Mouse (Mus musculus) liver, embryonic 11.5 days (tissue): Measurements from ENCODE around the gene Rph3al. TPM values are rescaled to one million over a fixed set of nuclear protein-coding genes. Genes with fewer than 3 reads are reported as not detected.

Source experiments
- ATAC-seq: fragments of 200-750 bp; cut with Nextera tagmentation; replicated peaks from 2 replicates; pipeline ENCODE4 v1.8.0; 2017; ENCODE audit warnings: moderate number of reproducible peaks, mild to moderate bottlenecking, moderate TSS enrichment, moderate library complexity; ENCODE audit not compliant: low FRiP score
- DNase-seq: peaks from one replicate; pipeline ENCODE4 v3.0.0-alpha.2; 2017; ENCODE audit warnings: low spot score
- H3K27ac ChIP-seq: fragments of 300-500 bp; sonication (generic); 2 replicates; pipeline ENCODE4 v1.5.1; 2014; ENCODE audit warnings: mild to moderate bottlenecking, low read depth, low read length, control low read depth
- H3K27me3 ChIP-seq: fragments of 300-500 bp; sonication (generic); replicated peaks from 2 replicates; pipeline ENCODE4 v1.6.1; 2014; ENCODE audit warnings: low read length, mixed read lengths; ENCODE audit not compliant: control insufficient read depth, insufficient read depth
- H3K36me3 ChIP-seq: fragments of 300-500 bp; sonication (generic); 2 replicates; pipeline ENCODE4 v1.6.1; 2014; ENCODE audit warnings: mild to moderate bottlenecking, low read length, moderate library complexity, mixed read lengths; ENCODE audit not compliant: control insufficient read depth, insufficient read depth
- H3K4me1 ChIP-seq: fragments of 300-500 bp; sonication (generic); replicated peaks from 2 replicates; pipeline ENCODE4 v1.6.1; 2014; ENCODE audit warnings: low read length, mixed read lengths; ENCODE audit not compliant: control insufficient read depth, insufficient read depth
- H3K4me2 ChIP-seq: fragments of 300-500 bp; sonication (generic); 2 replicates; pipeline ENCODE4 v1.6.1; 2014; ENCODE audit warnings: mild to moderate bottlenecking, control low read depth, moderate library complexity
- H3K4me3 ChIP-seq: fragments of 300-500 bp; sonication (generic); 2 replicates; pipeline ENCODE4 v1.5.1; 2014; ENCODE audit warnings: low read depth, low read length, control low read depth
- H3K9ac ChIP-seq: fragments of 300-500 bp; sonication (generic); 2 replicates; pipeline ENCODE4 v1.6.1; 2014; ENCODE audit warnings: low read depth, low read length, control low read depth
- H3K9me3 ChIP-seq: fragments of 300-500 bp; sonication (generic); 2 replicates; pipeline ENCODE4 v1.6.1; 2016; ENCODE audit warnings: low read length, inconsistent platforms, mixed read lengths; ENCODE audit not compliant: control insufficient read depth
- WGBS: fragments of 180-500 bp; shearing (Covaris S2); extraction: QIAGEN DNeasy Blood & Tissue Kit; methylation state at CpG from one replicate; pipeline ENCODE4 v1.1.7; 2014; 5-methylcytosine and 5-hydroxymethylcytosine counted together
- polyA plus RNA-seq: library from polyadenylated mRNA; unstranded; fragments of >200 nt; fragmentation: Nextera tagmentation; extraction: Ambion mirVana; gene quantifications from 2 replicates; pipeline ENCODE4 v1.2.1, GENCODE M21; 2014

The Rph3al gene
- polyA plus RNA-seq, 1 experiment from 2014 or later: 1.5 TPM

DNA sequence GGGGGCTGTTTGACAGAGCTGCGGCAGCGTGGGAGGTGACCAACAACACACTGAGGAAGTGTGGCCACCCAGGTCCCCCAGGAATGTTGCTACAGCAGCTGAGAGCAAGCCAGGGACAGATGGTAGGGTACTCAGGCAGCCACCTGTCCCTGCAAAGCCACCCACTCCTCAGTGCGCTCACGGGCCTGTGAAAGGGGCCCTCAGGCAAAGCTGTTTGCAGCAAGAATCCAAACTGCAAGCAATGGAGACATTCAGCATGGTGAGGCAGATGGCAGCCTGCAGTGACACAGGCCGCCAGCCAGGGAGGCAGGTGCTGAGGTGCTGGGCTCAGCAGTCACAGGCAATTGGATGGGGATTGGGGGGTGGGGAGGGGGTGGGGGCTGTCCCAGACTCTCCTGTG lies 68.3 kb downstream of the Rph3al start:
- H3K36me3 ChIP-seq: no peaks in the 10 kb centered on the region
- H3K4me2 ChIP-seq: no peak overlapping the region
- no peak for DNase-seq
- H3K27me3 ChIP-seq: 0 out of 2 replicates have a peak, but pooled peaks cover 7% of the 10 kb centered on the region
- ATAC-seq: no peak
- H3K4me1 ChIP-seq: no peaks in the 10 kb centered on the region
- H3K27ac ChIP-seq: no peak overlapping the region
- H3K9me3 ChIP-seq: no peaks in the 10 kb centered on the region
- WGBS: 68% methylated on average over 5 of the region's 5 CpGs
- no peak overlapping the region for H3K4me3 ChIP-seq
- H3K9ac ChIP-seq: no peak overlapping the region

DNA sequence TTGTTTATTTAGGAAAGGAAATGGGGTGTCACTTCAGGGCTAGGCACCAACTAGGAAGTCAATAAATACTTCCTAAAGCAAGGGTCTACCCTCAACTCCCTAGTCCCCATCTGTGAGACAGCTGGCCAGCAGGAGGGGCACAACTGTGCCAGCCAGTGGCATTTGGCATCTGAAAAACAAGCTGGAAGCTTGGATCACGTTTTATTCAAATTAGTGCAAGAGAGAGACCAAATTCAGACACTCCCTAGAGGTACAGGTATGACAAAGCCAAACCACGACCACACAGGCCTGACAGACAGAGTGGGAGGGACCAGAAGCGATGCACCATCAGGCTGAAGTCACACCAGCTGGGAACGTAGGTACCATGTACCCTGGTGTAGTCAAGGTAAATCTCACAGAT lies 71.4 kb downstream of the Rph3al start:
- ATAC-seq (no peak), DNase-seq (no peak)
- Histone ChIP-seq H3K4me1 (no peaks in the 10 kb centered on the region), H3K9me3 (no peaks in the 10 kb centered on the region), H3K9ac (no peak overlapping the region), H3K4me2 (no peak overlapping the region), H3K36me3 (no peaks in the 10 kb centered on the region), H3K27me3 (0 out of 2 replicates have a peak, but pooled peaks cover 7% of the 10 kb centered on the region), H3K27ac (no peak overlapping the region), H3K4me3 (no peak overlapping the region)
- WGBS: 54% methylated on average over 4 of the region's 4 CpGs

- Histone ChIP-seq H3K36me3 (no peaks in the 10 kb centered on the region), H3K4me1 (no peaks in the 10 kb centered on the region), H3K9me3 (no peaks in the 10 kb centered on the region), H3K27me3 (0 out of 2 replicates have a peak, but pooled peaks cover 7% of the 10 kb centered on the region), H3K27ac (no peak overlapping the region), H3K9ac (no peak overlapping the region), H3K4me3 (no peak overlapping the region), H3K4me2 (no peak overlapping the region)
- no peak for DNase-seq
- no peak for ATAC-seq
- 56% methylated on average over 9 of the region's 9 CpGs for WGBS
These were observed 72.4 kb downstream of the Rph3al start for GRCm38 (mm10) chr11:75865859-75866258.

DNA sequence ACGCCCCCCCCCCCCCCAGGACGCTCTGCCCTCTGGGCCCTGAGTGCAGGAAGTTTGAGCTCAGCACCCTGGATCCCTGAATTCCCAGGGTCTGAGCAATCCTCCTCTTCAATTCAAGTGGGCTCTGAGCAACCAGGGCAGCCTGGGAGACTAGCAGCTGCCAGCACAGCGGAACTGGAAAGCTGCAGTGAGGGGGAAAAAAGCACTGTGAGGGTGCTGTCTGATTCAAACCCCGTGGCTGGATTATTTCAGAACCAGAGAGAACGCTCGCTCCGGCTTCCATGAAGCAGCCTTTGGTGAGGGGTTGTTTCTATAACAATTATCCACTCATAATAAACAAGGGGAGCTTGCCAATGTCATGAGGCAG lies 73.0 kb downstream of the Rph3al start:
- DNase-seq (no peak), ATAC-seq (no peak)
- H3K27ac ChIP-seq: no peak overlapping the region
- H3K36me3 ChIP-seq: no peaks in the 10 kb centered on the region
- 0 out of 2 replicates have a peak, but pooled peaks cover 4% of the 10 kb centered on the region for H3K27me3 ChIP-seq
- H3K9me3 ChIP-seq: no peaks in the 10 kb centered on the region
- no peak overlapping the region for H3K4me3 ChIP-seq
- H3K4me1 ChIP-seq: no peaks in the 10 kb centered on the region
- no peak overlapping the region for H3K4me2 ChIP-seq
- WGBS: 42% methylated on average over 7 of the region's 7 CpGs
- H3K9ac ChIP-seq: no peak overlapping the region

DNA sequence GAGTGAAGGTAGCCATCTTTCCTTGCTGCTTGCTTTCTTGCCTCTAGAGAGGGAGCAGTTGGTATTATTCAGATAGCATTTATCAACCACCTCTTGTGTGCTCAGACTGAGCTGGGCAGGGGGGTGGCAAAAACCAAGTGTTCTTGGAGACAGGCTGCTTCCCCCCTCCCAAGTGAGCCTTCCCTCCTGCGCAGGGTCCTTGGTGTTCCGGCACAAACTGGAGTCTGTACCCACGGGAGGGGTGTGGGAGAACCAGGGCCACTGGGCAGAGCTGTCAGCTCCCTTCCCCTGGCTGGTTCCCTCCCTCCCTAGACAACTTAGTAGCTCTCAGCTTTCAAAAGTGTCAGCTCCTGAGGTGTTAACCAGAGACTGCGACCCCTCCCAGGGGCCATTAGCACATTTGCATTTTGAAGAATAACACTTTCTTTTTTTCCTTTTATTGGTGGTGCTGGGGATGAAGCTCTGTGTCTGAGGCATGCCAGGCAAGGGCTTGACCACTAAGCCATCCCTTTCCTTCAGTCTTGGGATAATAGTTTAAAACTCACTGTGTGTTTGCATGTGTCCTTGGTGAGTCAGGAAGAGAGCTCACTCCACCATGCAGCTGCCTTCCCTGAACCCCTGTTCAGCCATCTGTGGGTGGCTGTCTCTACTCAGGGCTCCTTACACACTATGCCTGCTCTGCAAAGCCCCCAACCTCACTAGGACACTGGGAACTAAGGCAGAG lies 73.5 kb downstream of the Rph3al start:
- Histone ChIP-seq H3K9ac (no peak overlapping the region), H3K27ac (no peak overlapping the region), H3K27me3 (0 out of 2 replicates have a peak, but pooled peaks cover 2% of the 10 kb centered on the region), H3K4me2 (no peak overlapping the region), H3K9me3 (no peaks in the 10 kb centered on the region), H3K36me3 (no peaks in the 10 kb centered on the region), H3K4me1 (no peaks in the 10 kb centered on the region), H3K4me3 (no peak overlapping the region)
- ATAC-seq (no peak), DNase-seq (no peak)
- WGBS: 42% methylated on average over 4 of the region's 4 CpGs

DNA sequence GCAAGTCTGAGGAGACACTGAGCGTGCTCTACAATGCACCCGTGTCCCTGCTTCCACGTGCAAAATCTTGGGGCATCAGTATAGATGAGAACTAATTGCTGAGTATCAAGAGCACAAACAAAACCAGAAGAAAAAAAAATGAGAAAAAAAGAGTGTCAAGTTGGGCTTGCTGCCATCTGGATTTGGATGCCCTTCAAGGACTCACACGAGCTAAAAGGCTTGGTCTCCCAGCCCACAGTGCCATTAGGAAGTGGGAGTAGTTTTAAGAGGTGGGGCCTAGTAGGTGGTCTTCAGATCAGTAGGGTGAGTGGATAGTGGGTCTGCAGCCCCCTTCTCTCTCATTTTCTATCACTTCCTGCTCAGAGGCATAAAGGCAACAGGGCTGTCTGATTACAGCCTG lies 75.8 kb downstream of the Rph3al start:
- Histone ChIP-seq H3K36me3 (no peaks in the 10 kb centered on the region), H3K9ac (no peak overlapping the region), H3K4me1 (no peaks in the 10 kb centered on the region), H3K27me3 (no peaks in the 10 kb centered on the region), H3K4me3 (no peak overlapping the region), H3K4me2 (no peak overlapping the region), H3K27ac (no peak overlapping the region), H3K9me3 (no peaks in the 10 kb centered on the region)
- ATAC-seq (no peak), DNase-seq (no peak)
- 85% methylated on average over 4 of the region's 4 CpGs for WGBS

GRCm38 (mm10) chr11:75861653-75862052 lies 76.6 kb downstream of the Rph3al start:
- no peak overlapping the region for H3K9ac ChIP-seq
- ATAC-seq: no peak
- 39% methylated on average over 4 of the region's 4 CpGs for WGBS

DNA sequence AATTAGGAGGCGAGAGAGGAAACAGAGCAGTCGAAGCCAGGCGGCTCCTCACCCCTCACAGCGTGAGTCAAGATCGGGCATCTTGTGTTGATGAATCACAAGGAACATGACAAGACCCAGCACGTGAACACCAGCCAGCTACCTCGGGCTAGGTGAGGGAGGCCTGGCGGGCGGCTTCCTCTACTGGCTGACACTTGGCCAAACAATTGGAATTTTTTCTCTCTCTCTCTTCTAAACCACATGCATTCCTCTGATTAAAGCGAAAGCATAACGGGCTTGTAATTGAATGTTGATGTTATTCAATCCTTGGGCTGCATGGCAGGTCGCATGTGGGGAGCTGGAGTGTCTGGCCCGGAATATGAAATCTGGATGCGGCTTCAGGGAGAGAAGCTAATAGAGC lies 77.0 kb downstream of the Rph3al start:
- no peaks in the 10 kb centered on the region for H3K9me3 ChIP-seq
- ATAC-seq (no peak), DNase-seq (no peak)
- H3K36me3 ChIP-seq: no peaks in the 10 kb centered on the region
- WGBS: 56% methylated on average over 14 of the region's 14 CpGs
- no peak overlapping the region for H3K9ac ChIP-seq
- no peaks in the 10 kb centered on the region for H3K4me1 ChIP-seq
- H3K27me3 ChIP-seq: no peaks in the 10 kb centered on the region
- H3K4me3 ChIP-seq: no peak overlapping the region
- no peak overlapping the region for H3K27ac ChIP-seq
- H3K4me2 ChIP-seq: no peak overlapping the region

More at GRCm38 (mm10) chr11:75861653-75862052, 76.6 kb downstream of the Rph3al start:
- Histone ChIP-seq H3K4me2 (no peak overlapping the region), H3K27ac (no peak overlapping the region), H3K36me3 (no peaks in the 10 kb centered on the region), H3K4me3 (no peak overlapping the region), H3K4me1 (no peaks in the 10 kb centered on the region), H3K27me3 (no peaks in the 10 kb centered on the region), H3K9me3 (no peaks in the 10 kb centered on the region)
- no peak for DNase-seq

DNA sequence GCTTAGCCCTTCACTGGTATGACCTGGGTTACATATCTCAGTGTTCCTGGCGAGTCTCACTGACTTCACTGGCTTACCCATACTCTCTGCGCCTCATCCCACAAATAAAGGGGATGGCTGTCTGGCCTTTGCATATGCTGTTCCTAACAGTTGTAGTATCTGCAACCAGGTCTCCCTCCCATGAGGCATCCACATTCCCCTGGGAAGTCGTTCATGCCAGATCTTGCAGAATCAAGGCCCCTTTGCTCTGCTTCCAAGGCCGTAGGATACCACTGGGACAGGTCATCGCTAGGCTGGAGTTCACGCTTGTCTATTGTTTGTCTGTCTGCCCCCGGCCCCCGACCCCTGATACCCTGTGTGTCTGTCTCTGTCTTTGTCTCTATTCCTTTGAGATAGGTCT lies 78.8 kb downstream of the Rph3al start:
- Histone ChIP-seq H3K4me3 (no peak overlapping the region), H3K27me3 (no peaks in the 10 kb centered on the region), H3K4me1 (no peaks in the 10 kb centered on the region), H3K36me3 (no peaks in the 10 kb centered on the region), H3K4me2 (no peak overlapping the region), H3K9me3 (no peaks in the 10 kb centered on the region), H3K9ac (no peak overlapping the region), H3K27ac (no peak overlapping the region)
- ATAC-seq: no peak
- 80% methylated on average over 8 of the region's 8 CpGs for WGBS
- DNase-seq: no peak
